Mouse (Mus musculus) megakaryocyte-erythroid progenitor cell, adult 5 weeks (primary cell): ENCODE results near the gene Pou6f1. TPM values are rescaled to one million over a fixed set of nuclear protein-coding genes. Genes with fewer than 3 reads are reported as not detected.

Experiments used
- polyA plus RNA-seq: library from polyadenylated mRNA; stranded (reverse); fragments of >175 nt; gene quantifications from 2 replicates; pipeline ENCODE4 v1.2.3, GENCODE M21; 2012

Pou6f1 gene
- 3.2 and 5.3 TPM in 2 replicates for polyA plus RNA-seq

DNA sequence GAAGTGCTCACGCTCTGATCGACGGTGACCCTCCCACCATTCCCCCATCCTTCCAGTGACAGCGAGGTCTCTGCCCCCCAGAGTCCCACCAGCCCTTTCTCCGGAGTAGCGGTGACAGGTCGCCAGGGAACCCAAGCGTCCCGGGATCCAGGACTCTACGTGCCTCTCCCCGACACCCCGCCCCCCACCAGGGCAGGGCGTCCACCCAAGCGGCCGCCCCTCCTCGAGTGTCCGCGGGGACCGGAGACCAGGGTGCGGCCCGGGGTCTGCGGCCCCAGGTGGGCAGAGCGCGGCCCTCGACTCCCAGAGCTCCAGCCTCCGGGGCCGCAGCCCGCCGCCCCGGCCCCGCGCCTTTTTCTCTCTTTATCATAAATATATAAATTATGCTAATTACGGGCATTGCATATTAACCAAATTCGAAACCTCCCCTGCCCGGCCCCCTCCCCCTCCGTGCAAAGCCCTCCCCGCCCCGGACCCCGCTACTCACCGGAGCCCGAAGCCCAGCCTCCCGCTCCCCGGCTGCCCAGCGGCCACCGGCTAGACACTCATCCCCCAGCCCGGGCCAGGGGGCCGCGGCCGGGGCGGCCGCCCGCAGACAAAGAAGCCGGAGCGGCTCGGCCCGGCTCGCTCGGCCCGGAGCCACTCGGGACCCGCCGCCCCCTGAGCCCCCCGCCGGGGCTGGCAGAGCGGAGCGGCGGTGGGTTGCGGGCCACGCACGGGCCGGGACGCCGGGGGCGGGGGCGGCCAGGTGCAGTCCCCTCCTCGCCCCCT is at the start of gene Pou6f1:
Pou6f1 (minus strand) TSS at position 709 of the 771 bp plus-strand sequence.

DNA sequence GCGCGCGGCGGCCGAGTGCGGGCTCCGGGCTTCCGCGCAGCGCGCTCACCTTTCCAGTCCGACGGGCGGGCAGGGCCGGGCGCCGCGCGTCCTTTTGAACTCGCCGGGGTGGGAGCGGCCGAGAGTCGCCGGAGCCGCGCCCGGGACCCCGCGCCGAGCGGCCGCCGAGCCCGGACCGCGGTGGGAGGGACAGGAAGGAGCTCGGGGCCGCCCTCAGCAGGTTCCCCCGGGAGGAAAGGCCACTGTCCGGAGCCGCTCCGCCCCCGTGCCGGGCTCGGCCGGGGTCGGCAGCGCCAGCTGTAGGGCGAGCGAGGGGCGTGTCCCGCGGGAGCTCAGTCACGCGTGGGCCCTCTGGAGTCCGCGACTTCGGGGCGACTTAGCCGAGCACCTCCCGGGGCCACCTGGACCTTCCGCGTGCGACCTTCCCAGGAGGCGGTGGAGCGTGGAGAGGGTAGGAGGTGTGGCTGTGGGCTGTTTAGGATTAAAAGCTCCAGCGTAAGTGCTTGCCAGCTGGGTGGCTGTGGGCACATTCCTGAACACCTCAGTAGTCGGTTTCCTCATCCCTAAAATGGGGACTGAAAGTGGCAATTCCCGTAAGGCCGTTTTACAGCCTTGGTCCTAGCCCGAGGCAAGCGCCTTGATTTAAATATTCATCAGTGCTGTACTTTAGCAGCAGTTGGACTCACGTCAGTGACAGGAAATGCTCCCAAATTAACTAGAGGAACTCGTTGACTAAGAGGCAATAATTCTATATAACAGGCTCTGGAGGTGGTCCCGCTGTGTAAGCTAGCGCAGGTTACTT is 37.1 kb upstream of the Pou6f1 start, which contains the start of gene Smagp:
Smagp (minus strand) TSS at position 241 of the 802 bp plus-strand sequence.

DNA sequence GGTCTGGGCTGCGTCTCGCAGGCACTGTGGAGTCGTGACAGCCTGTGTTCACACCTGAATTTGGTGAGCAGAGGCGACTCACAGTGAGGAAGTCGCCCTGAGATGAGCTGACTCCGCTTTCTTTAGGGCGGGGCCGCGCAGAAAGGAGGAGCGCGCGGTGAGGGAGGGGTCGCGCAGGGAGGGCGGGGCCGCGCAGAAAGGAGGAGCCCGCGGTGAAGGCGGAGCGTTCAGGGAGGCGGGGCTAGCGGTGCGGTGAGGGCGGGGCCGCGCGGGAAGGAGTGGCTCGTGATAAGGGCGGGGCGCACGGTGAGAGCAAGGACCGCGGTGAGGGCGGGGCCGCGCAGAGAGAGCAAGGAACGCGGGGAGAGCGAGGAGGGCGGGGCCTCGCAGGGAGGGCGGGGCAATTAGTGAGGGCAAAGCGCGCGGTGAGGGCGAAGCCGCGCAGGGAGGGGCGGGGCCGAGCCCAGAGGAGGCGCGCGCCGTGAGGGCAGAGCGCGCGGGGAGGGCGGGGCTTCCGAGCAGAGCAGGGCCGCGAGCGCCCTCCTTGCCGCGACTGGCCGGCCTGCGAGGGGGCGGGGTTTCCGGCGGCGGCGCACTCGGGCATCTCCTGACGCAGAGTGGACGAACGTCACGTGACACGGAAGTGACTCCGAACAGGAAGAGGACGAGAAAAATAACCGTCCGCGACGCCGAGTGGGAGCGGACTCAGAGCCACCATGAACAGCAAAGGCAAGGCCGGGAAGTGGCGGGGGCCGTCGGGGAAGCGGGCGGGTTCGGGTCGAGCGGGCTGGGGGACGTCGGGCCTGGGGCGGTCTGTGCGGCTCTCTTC is 15.4 kb upstream of the Pou6f1 start, which contains the start of gene Dazap2:
Dazap2 (plus strand) TSS at position 354 of the 829 bp plus-strand sequence.

DNA sequence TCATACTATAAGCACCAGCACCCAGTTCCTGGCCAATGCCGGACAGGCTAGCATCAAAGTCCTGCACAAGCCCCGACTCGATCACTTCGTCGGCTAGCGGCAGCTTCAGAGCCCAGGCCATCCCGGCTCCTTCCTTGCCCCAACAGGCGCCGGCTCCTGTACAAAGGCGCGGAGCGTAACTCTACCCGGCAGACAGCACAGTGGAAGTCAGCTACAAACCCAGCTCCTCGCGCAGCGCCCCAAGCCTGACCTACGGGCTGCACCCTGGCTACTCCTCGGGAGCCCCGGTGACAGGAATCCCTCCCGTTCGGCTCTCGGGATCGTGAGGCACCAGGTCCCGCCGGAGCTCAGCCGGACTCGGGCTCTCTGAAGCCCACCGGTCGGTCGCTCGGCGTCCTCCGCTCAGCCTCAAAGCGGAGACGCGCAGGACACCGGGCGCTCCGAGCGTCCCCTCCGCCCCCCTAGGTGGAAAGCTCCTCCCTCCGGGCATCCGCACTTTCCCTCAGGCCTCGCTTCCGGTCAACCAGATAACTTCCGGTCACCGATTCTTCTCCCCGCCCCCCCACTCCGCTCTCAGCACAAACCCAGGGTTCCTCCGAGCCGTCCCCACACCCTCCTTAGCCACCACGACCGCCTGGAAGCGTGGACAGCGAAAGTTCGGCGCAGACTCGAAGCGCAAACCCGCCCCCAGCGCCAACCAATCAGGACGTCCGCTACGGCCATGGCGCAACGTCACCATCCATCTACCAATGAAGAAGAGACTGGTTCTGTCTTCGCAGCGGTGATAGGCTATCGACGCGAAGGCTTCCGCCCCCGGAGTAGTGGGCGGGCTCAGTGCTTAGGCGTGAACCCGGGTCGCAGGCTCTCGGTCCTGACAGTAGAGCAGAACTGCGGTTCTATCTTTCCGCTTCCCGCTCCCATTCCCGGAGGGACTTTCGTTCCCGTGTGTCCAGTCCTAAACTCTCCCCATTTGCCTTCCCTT is 48.2 kb downstream of the Pou6f1 start, which contains the start of gene Tfcp2:
Tfcp2 (minus strand) TSS at position 683 of the 982 bp plus-strand sequence.

Other genes starting within 250 kb of the Pou6f1 start
- not detected in 2 replicates for gene Methig1, start 246.8 kb downstream of the Pou6f1 start, polyA plus RNA-seq
- gene Mettl7a2, start 246.8 kb downstream of the Pou6f1 start, polyA plus RNA-seq = not detected in 2 replicates
- gene Higd1c, start 235.4 kb downstream of the Pou6f1 start, polyA plus RNA-seq = not detected in 2 replicates
- gene Gm5475, start 177.8 kb downstream of the Pou6f1 start, polyA plus RNA-seq = 0.02 TPM in 1 of 2 replicates, not detected in the other
- gene Slc11a2, start 174.9 kb downstream of the Pou6f1 start, polyA plus RNA-seq = 2.4 and 3.1 TPM in 2 replicates
- 58.4 and 60.8 TPM in 2 replicates for gene Letmd1, start 131.0 kb downstream of the Pou6f1 start, polyA plus RNA-seq
- 1.3 TPM in 2 replicates for gene Csrnp2, start 104.5 kb downstream of the Pou6f1 start, polyA plus RNA-seq
- gene Tfcp2, start 48.0 kb downstream of the Pou6f1 start, polyA plus RNA-seq = 2.9 and 5.3 TPM in 2 replicates
- gene Dazap2, start 15.4 kb upstream of the Pou6f1 start, polyA plus RNA-seq = 82.8 and 92.2 TPM in 2 replicates
- gene Smagp, start 37.0 kb upstream of the Pou6f1 start, polyA plus RNA-seq = 7.6 and 9.8 TPM in 2 replicates
- gene Bin2, start 69.6 kb upstream of the Pou6f1 start, polyA plus RNA-seq = 205 and 262 TPM in 2 replicates
- 3.0 and 5.5 TPM in 2 replicates for gene Cela1, start 87.9 kb upstream of the Pou6f1 start, polyA plus RNA-seq
- gene Galnt6, start 129.4 kb upstream of the Pou6f1 start, polyA plus RNA-seq = 24.0 and 36.7 TPM in 2 replicates
- 8.6 and 18.6 TPM in 2 replicates for gene Slc4a8, start 161.8 kb upstream of the Pou6f1 start, polyA plus RNA-seq